Mouse (Mus musculus) liver, embryonic 12.5 days (tissue): ENCODE data around the gene Dab1. TPM values are rescaled to one million over a fixed set of nuclear protein-coding genes. Genes with fewer than 3 reads are reported as not detected.

Experiments
- ATAC-seq: fragments of 200-750 bp; cut with Nextera tagmentation; 2 replicates; pipeline ENCODE4 v1.8.0; 2017; ENCODE audit warnings: moderate number of reproducible peaks, mild to moderate bottlenecking, moderate library complexity
- H3K27ac ChIP-seq: fragments of 300-500 bp; sonication (generic); 2 replicates; pipeline ENCODE4 v1.5.1; 2016; ENCODE audit warnings: mild to moderate bottlenecking
- H3K27me3 ChIP-seq: fragments of 300-500 bp; sonication (generic); replicated peaks from 2 replicates; pipeline ENCODE4 v1.6.1; 2016; ENCODE audit warnings: mild to moderate bottlenecking, moderate library complexity
- H3K36me3 ChIP-seq: fragments of 300-500 bp; sonication (generic); 2 replicates; pipeline ENCODE4 v1.6.1; 2016; ENCODE audit warnings: mild to moderate bottlenecking, moderate library complexity
- H3K4me1 ChIP-seq: fragments of 300-500 bp; sonication (generic); 2 replicates; pipeline ENCODE4 v1.6.1; 2016
- H3K4me2 ChIP-seq: fragments of 300-500 bp; sonication (generic); 2 replicates; pipeline ENCODE4 v1.6.1; 2016; ENCODE audit warnings: mild to moderate bottlenecking, moderate library complexity
- H3K4me3 ChIP-seq: fragments of 300-500 bp; sonication (generic); 2 replicates; pipeline ENCODE4 v1.5.1; 2016; ENCODE audit warnings: mild to moderate bottlenecking, moderate library complexity
- H3K9ac ChIP-seq: fragments of 300-500 bp; sonication (generic); 2 replicates; pipeline ENCODE4 v1.6.1; 2016; ENCODE audit warnings: mild to moderate bottlenecking, moderate library complexity
- H3K9me3 ChIP-seq: fragments of 300-500 bp; sonication (generic); replicated peaks from 2 replicates; pipeline ENCODE4 v1.6.1; 2016; ENCODE audit warnings: mild to moderate bottlenecking, moderate library complexity
- WGBS: fragments of 180-500 bp; shearing (Covaris S2); methylation state at CpG from one replicate; pipeline ENCODE4 v1.1.7; 2016; ENCODE audit not compliant: insufficient replicate concordance; 5-methylcytosine and 5-hydroxymethylcytosine counted together
- polyA plus RNA-seq: library from polyadenylated mRNA; unstranded; fragments of >200 nt; fragmentation: Nextera tagmentation; extraction: Ambion mirVana; gene quantifications from 2 replicates; pipeline ENCODE4 v1.2.1, GENCODE M21; 2016

Dab1 gene
- polyA plus RNA-seq, 1 experiment from 2014 or later, result 0.45 TPM

GRCm38 (mm10) chr4:104500112-104500511 is 881.0 kb downstream of the Dab1 start:
- Histone ChIP-seq H3K4me3 (no peak overlapping the region), H3K36me3 (no peaks in the 10 kb centered on the region), H3K4me1 (no peaks in the 10 kb centered on the region), H3K27ac (no peak overlapping the region), H3K4me2 (no peak overlapping the region), H3K9ac (no peak overlapping the region), H3K27me3 (no peaks in the 10 kb centered on the region), H3K9me3 (no peaks in the 10 kb centered on the region)
- no peak for ATAC-seq
- 62% methylated on average over 2 of the region's 2 CpGs for WGBS

GRCm38 (mm10) chr4:104500646-104501045 is 881.5 kb downstream of the Dab1 start:
- H3K27me3 ChIP-seq, result no peaks in the 10 kb centered on the region
- no peak overlapping the region for H3K9ac ChIP-seq
- no peak overlapping the region for H3K4me2 ChIP-seq
- ATAC-seq, result peak; percentile 49; the same call in 1 of the 2 replicates
- no peaks in the 10 kb centered on the region for H3K36me3 ChIP-seq
- no peak overlapping the region for H3K27ac ChIP-seq
- H3K9me3 ChIP-seq, result no peaks in the 10 kb centered on the region
- WGBS, result 59% methylated on average over 4 of the region's 4 CpGs
- no peak overlapping the region for H3K4me3 ChIP-seq
- no peaks in the 10 kb centered on the region for H3K4me1 ChIP-seq

- no peak overlapping the region for H3K9ac ChIP-seq
- ATAC-seq, result no peak
- no peaks in the 10 kb centered on the region for H3K27me3 ChIP-seq
- H3K9me3 ChIP-seq, result no peaks in the 10 kb centered on the region
- no peaks in the 10 kb centered on the region for H3K36me3 ChIP-seq
- H3K4me3 ChIP-seq, result no peak overlapping the region
- H3K27ac ChIP-seq, result no peak overlapping the region
- 59% methylated on average over 4 of the region's 4 CpGs for WGBS
- no peak overlapping the region for H3K4me2 ChIP-seq
- no peaks in the 10 kb centered on the region for H3K4me1 ChIP-seq
Observed at GRCm38 (mm10) chr4:104501245-104501644, 882.1 kb downstream of the Dab1 start.

GRCm38 (mm10) chr4:104504916-104505315 is 885.8 kb downstream of the Dab1 start:
- no peak overlapping the region for H3K9ac ChIP-seq

GRCm38 (mm10) chr4:104509230-104509985 is 890.2 kb downstream of the Dab1 start:
- Histone ChIP-seq H3K9ac (no peak overlapping the region), H3K4me1 (no peaks in the 10 kb centered on the region), H3K36me3 (no peaks in the 10 kb centered on the region), H3K27me3 (no peaks in the 10 kb centered on the region), H3K4me2 (no peak overlapping the region), H3K4me3 (no peak overlapping the region), H3K9me3 (no peaks in the 10 kb centered on the region), H3K27ac (no peak overlapping the region)
- 48% methylated on average over 5 of the region's 5 CpGs for WGBS
- ATAC-seq, result no peak

More at GRCm38 (mm10) chr4:104504916-104505315, 885.8 kb downstream of the Dab1 start:
- H3K27me3 ChIP-seq, result no peaks in the 10 kb centered on the region
- no peak overlapping the region for H3K27ac ChIP-seq
- no peak overlapping the region for H3K4me3 ChIP-seq
- no peaks in the 10 kb centered on the region for H3K4me1 ChIP-seq
- no peaks in the 10 kb centered on the region for H3K36me3 ChIP-seq
- no peak overlapping the region for H3K4me2 ChIP-seq
- no peak for ATAC-seq
- H3K9me3 ChIP-seq, result no peaks in the 10 kb centered on the region

- Histone ChIP-seq H3K9ac (no peak overlapping the region), H3K27me3 (no peaks in the 10 kb centered on the region), H3K4me2 (no peak overlapping the region), H3K4me3 (no peak overlapping the region), H3K9me3 (no peaks in the 10 kb centered on the region), H3K36me3 (no peaks in the 10 kb centered on the region), H3K27ac (no peak overlapping the region), H3K4me1 (no peaks in the 10 kb centered on the region)
- no peak for ATAC-seq
- 66% methylated on average over 6 of the region's 6 CpGs for WGBS
Observed at GRCm38 (mm10) chr4:104511855-104512254, 892.7 kb downstream of the Dab1 start.

GRCm38 (mm10) chr4:104512513-104512912 is 893.4 kb downstream of the Dab1 start:
- H3K9ac ChIP-seq, result no peak overlapping the region
- 68% methylated on average over 8 of the region's 8 CpGs for WGBS
- no peaks in the 10 kb centered on the region for H3K36me3 ChIP-seq
- H3K4me3 ChIP-seq, result no peak overlapping the region
- no peak overlapping the region for H3K27ac ChIP-seq
- no peaks in the 10 kb centered on the region for H3K4me1 ChIP-seq
- H3K9me3 ChIP-seq, result no peaks in the 10 kb centered on the region
- ATAC-seq, result no peak
- H3K27me3 ChIP-seq, result no peaks in the 10 kb centered on the region
- H3K4me2 ChIP-seq, result no peak overlapping the region

GRCm38 (mm10) chr4:104513622-104514021 is 894.5 kb downstream of the Dab1 start:
- Histone ChIP-seq H3K27me3 (no peaks in the 10 kb centered on the region), H3K4me2 (no peak overlapping the region), H3K9ac (no peak overlapping the region), H3K36me3 (no peaks in the 10 kb centered on the region), H3K27ac (no peak overlapping the region), H3K4me3 (no peak overlapping the region), H3K4me1 (no peaks in the 10 kb centered on the region), H3K9me3 (no peaks in the 10 kb centered on the region)
- 77% methylated on average over 7 of the region's 7 CpGs for WGBS
- ATAC-seq, result no peak

GRCm38 (mm10) chr4:104514568-104515000 is 895.4 kb downstream of the Dab1 start:
- Histone ChIP-seq H3K9me3 (no peaks in the 10 kb centered on the region), H3K27me3 (no peaks in the 10 kb centered on the region), H3K36me3 (no peaks in the 10 kb centered on the region), H3K4me3 (peak overlapping the region; percentile 21; the same call in 1 of the 2 replicates), H3K9ac (no peak overlapping the region), H3K27ac (no peak overlapping the region), H3K4me2 (peak overlapping the region; percentile 45), H3K4me1 (no peaks in the 10 kb centered on the region)
- 2% methylated on average over 10 of the region's 10 CpGs for WGBS
- peak; percentile 37 for ATAC-seq

GRCm38 (mm10) chr4:104515681-104516080 is 896.5 kb downstream of the Dab1 start:
- Histone ChIP-seq H3K36me3 (no peaks in the 10 kb centered on the region), H3K27me3 (no peaks in the 10 kb centered on the region), H3K9ac (no peak overlapping the region), H3K4me3 (no peak overlapping the region), H3K9me3 (no peaks in the 10 kb centered on the region), H3K4me2 (no peak overlapping the region), H3K4me1 (no peaks in the 10 kb centered on the region), H3K27ac (no peak overlapping the region)
- ATAC-seq, result no peak
- WGBS, result 53% methylated on average over 5 of the region's 5 CpGs

GRCm38 (mm10) chr4:104522324-104522723 is 903.2 kb downstream of the Dab1 start:
- no peaks in the 10 kb centered on the region for H3K27me3 ChIP-seq
- H3K4me1 ChIP-seq, result no peaks in the 10 kb centered on the region
- no peak for ATAC-seq
- 73% methylated on average over 8 of the region's 8 CpGs for WGBS
- no peak overlapping the region for H3K4me2 ChIP-seq
- H3K9me3 ChIP-seq, result no peaks in the 10 kb centered on the region
- no peaks in the 10 kb centered on the region for H3K36me3 ChIP-seq
- no peak overlapping the region for H3K27ac ChIP-seq
- no peak overlapping the region for H3K4me3 ChIP-seq
- H3K9ac ChIP-seq, result no peak overlapping the region

GRCm38 (mm10) chr4:104523776-104524175 is 904.6 kb downstream of the Dab1 start:
- Histone ChIP-seq H3K27me3 (no peaks in the 10 kb centered on the region), H3K9ac (no peak overlapping the region), H3K4me3 (no peak overlapping the region), H3K36me3 (no peaks in the 10 kb centered on the region), H3K4me1 (no peaks in the 10 kb centered on the region), H3K4me2 (no peak overlapping the region), H3K9me3 (no peaks in the 10 kb centered on the region), H3K27ac (no peak overlapping the region)
- 71% methylated on average over 7 of the region's 7 CpGs for WGBS
- ATAC-seq, result no peak
